Mouse (Mus musculus) pancreas, adult 10 weeks (tissue): ENCODE results near the gene Hyal3. TPM values are rescaled to one million over a fixed set of nuclear protein-coding genes. Genes with fewer than 3 reads are reported as not detected.

Source experiments
- polyA plus RNA-seq: library from polyadenylated mRNA; stranded (reverse); fragments of 350-450 nt; fragmentation: Illumina TruSeq; extraction: RNeasy Lipid Tissue Mini Kit (QIAGEN cat#74804); gene quantifications from one replicate; pipeline ENCODE4 v1.2.3, GENCODE M21; 2015; ENCODE audit warnings: low read depth, low replicate concordance; ENCODE audit not compliant: insufficient read depth

Hyal3 gene
- polyA plus RNA-seq, 1 experiment from 2014 or later: 0.76 TPM

Other genes starting within 250 kb of the Hyal3 start
- 12.6 TPM for gene Hemk1, start 242.5 kb upstream of the Hyal3 start, polyA plus RNA-seq
- gene 6430571L13Rik, start 240.2 kb upstream of the Hyal3 start, polyA plus RNA-seq: not detected
- 0.20 TPM for gene Cacna2d2, start 181.2 kb upstream of the Hyal3 start, polyA plus RNA-seq
- 6.5 TPM for gene Tmem115, start 46.9 kb upstream of the Hyal3 start, polyA plus RNA-seq
- 2.8 TPM for gene Cyb561d2, start 38.6 kb upstream of the Hyal3 start, polyA plus RNA-seq
- gene Nprl2, start 38.6 kb upstream of the Hyal3 start, polyA plus RNA-seq: 5.4 TPM
- not detected for gene Zmynd10, start 33.5 kb upstream of the Hyal3 start, polyA plus RNA-seq
- 10.7 TPM for gene Rassf1, start 29.3 kb upstream of the Hyal3 start, polyA plus RNA-seq
- 11.3 TPM for gene Tusc2, start 17.6 kb upstream of the Hyal3 start, polyA plus RNA-seq
- gene Hyal2, start 12.9 kb upstream of the Hyal3 start, polyA plus RNA-seq: 12.1 TPM
- gene Hyal1, start 3.9 kb upstream of the Hyal3 start, polyA plus RNA-seq: 1.7 TPM
- gene Naa80, start 1.9 kb upstream of the Hyal3 start, polyA plus RNA-seq: 10.5 TPM
- 23.7 TPM for gene Ifrd2, start 6.8 kb downstream of the Hyal3 start, polyA plus RNA-seq
- 2.8 TPM for gene Sema3b, start 28.4 kb downstream of the Hyal3 start, polyA plus RNA-seq
- gene Gnai2, start 54.5 kb downstream of the Hyal3 start, polyA plus RNA-seq: 76.6 TPM
- gene Slc38a3, start 88.7 kb downstream of the Hyal3 start, polyA plus RNA-seq: 99.2 TPM
- gene Gnat1, start 98.9 kb downstream of the Hyal3 start, polyA plus RNA-seq: not detected
- 19.9 TPM for gene Sema3f, start 129.7 kb downstream of the Hyal3 start, polyA plus RNA-seq
- 36.6 TPM for gene Rbm5, start 190.2 kb downstream of the Hyal3 start, polyA plus RNA-seq